Comparison of ENCODE assay signal across 16 mouse cellular contexts in the genomic region with DNA sequence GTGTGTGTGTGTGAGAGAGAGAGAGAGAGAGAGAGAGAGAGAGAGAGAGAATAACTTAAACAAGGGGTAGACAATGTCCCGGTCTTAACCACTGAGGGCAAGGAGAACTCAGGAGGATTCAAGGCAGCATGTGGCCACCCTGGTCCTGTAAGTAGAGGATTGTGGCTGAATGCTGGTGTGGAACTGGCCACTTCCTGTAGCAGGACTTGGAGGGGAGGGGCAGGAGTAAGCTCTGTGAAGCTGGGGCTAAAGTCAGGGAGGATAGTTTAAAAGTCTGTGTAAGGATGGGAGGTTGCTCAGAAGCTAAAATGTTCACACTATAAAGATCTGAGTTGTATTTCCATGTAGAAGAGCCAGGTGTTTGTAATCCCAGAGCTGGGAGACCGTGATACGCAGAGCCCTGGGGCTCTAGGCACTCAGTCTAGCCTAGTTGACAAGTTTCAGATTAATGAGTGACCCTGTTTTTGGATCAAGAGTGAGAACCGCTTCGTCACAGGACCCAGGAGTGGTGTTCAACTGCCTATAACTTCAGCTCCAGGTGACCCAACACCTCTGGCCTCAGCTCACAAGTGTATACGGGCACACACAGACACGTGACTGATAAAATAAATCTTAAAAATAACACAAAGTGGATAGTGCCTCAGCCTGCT. TPM values are rescaled to one million over a fixed set of nuclear protein-coding genes. Genes with fewer than 3 reads are reported as not detected.
DNase-seq lines count a peak whose midpoint lies in the region; ATAC-seq and TF ChIP-seq lines count a peak whose summit lies in the region.
"Had no signal": no experiment of that assay in that cellular context is flagged by ENCODE, and none has a peak within 500 bp of the region (broad histone marks: within the 10 kb centered on the region; RNA-seq: fewer than 3 reads in every experiment).

No protein-coding gene starts in this region.

- no peaks in the 10 kb centered on the region for H3K4me1 ChIP-seq in forebrain, embryonic 11.5 days (replicated peaks; ENCODE audit: control insufficient read depth, insufficient read depth, low read length)
- peaks cover 4% of the 10 kb centered on the region; the same call in 1 of the 2 replicates for H3K4me1 ChIP-seq in forebrain, embryonic 15.5 days
- peaks cover 4% of the 10 kb centered on the region; the same call in 1 of the 2 replicates for H3K4me1 ChIP-seq in kidney, adult 2 months (ENCODE audit: control insufficient read depth, insufficient read depth, low read length)
- no peaks in the 10 kb centered on the region for H3K4me1 ChIP-seq in intestine, embryonic 16.5 days (ENCODE audit: control insufficient read depth, insufficient read depth, low read length)
- H3K4me1 ChIP-seq: embryonic facial prominence, embryonic 12.5 days had no signal

- H3K27me3 ChIP-seq in forebrain, embryonic 11.5 days (ENCODE audit: control insufficient read depth, insufficient read depth, low read length) = no peaks in the 10 kb centered on the region
- H3K27me3 ChIP-seq in forebrain, embryonic 15.5 days = no peaks in the 10 kb centered on the region
- H3K27me3 ChIP-seq in kidney, adult 2 months (replicated peaks; ENCODE audit: control insufficient read depth, insufficient read depth, low read length) = no peaks in the 10 kb centered on the region
- no peaks in the 10 kb centered on the region for H3K27me3 ChIP-seq in intestine, embryonic 16.5 days (replicated peaks; ENCODE audit: control insufficient read depth, insufficient read depth, low read length)
- H3K27me3 ChIP-seq: embryonic facial prominence, embryonic 12.5 days; hindbrain, embryonic 15.5 days; limb, embryonic 15.5 days had no signal

- H3K36me3 ChIP-seq in forebrain, embryonic 11.5 days (ENCODE audit: control insufficient read depth, insufficient read depth, low read length) = no peaks in the 10 kb centered on the region
- H3K36me3 ChIP-seq in forebrain, embryonic 15.5 days = no peaks in the 10 kb centered on the region
- no peaks in the 10 kb centered on the region for H3K36me3 ChIP-seq in kidney, adult 2 months (ENCODE audit: control insufficient read depth, insufficient read depth, low read length)
- H3K36me3 ChIP-seq in intestine, embryonic 16.5 days (ENCODE audit: control insufficient read depth, insufficient read depth, low read length) = no peaks in the 10 kb centered on the region
- H3K36me3 ChIP-seq: embryonic facial prominence, embryonic 12.5 days; hindbrain, embryonic 15.5 days; limb, embryonic 15.5 days had no signal

- intact Hi-C loops in gastrocnemius, postnatal 14 days (cut with DNase I; ENCODE audit: low total_unique reads) = no loop called here

- no peak for TF ChIP-seq CTCF in kidney, adult 2 months (conservative IDR thresholded peaks at IDR 0.05; ENCODE audit: insufficient read depth, insufficient read length, low read depth, low read length)

- 92% methylated on average over 7 of the region's 7 CpGs for WGBS in forebrain, embryonic 11.5 days
- WGBS in forebrain, embryonic 15.5 days = 90% methylated on average over 7 of the region's 7 CpGs
- WGBS in kidney, adult 2 months = 36% methylated on average over 7 of the region's 7 CpGs
- 70% methylated on average over 7 of the region's 7 CpGs for WGBS in intestine, embryonic 16.5 days

- H3K9ac ChIP-seq in forebrain, embryonic 11.5 days (ENCODE audit: low read length) = no peak overlapping the region
- no peak overlapping the region for H3K9ac ChIP-seq in forebrain, embryonic 15.5 days (replicated peaks)
- no peak overlapping the region for H3K9ac ChIP-seq in intestine, embryonic 16.5 days (ENCODE audit: low read depth, low read length)
- H3K9ac ChIP-seq: embryonic facial prominence, embryonic 12.5 days; forebrain, postnatal 0 days; hindbrain, embryonic 15.5 days; limb, embryonic 15.5 days; liver, postnatal 0 days had no signal

- H3K9me3 ChIP-seq in forebrain, embryonic 11.5 days (ENCODE audit: control insufficient read depth, low read length) = no peaks in the 10 kb centered on the region
- H3K9me3 ChIP-seq in forebrain, embryonic 15.5 days = no peaks in the 10 kb centered on the region
- H3K9me3 ChIP-seq in intestine, embryonic 16.5 days (ENCODE audit: control insufficient read depth, low read length) = no peaks in the 10 kb centered on the region
- H3K9me3 ChIP-seq: embryonic facial prominence, embryonic 12.5 days; hindbrain, embryonic 15.5 days; limb, embryonic 15.5 days had no signal

- TF ChIP-seq POLR2A in kidney, adult 2 months (IDR thresholded peaks at IDR 0.05; ENCODE audit: low read depth, low read length) = no peak

- no peak overlapping the region for H3K4me3 ChIP-seq in forebrain, embryonic 11.5 days (ENCODE audit: low read depth, low read length)
- H3K4me3 ChIP-seq in forebrain, embryonic 15.5 days = no peak overlapping the region
- no peak overlapping the region for H3K4me3 ChIP-seq in kidney, adult 2 months (ENCODE audit: insufficient read depth, low read depth, low read length)
- H3K4me3 ChIP-seq in intestine, embryonic 16.5 days (ENCODE audit: low read length) = no peak overlapping the region
- H3K4me3 ChIP-seq: embryonic facial prominence, embryonic 12.5 days; hindbrain, embryonic 15.5 days; limb, embryonic 15.5 days had no signal

- DNase-seq in forebrain, embryonic 11.5 days (ENCODE audit: low spot score) = peak; percentile 38
- DNase-seq in kidney, adult 2 months = peak; percentile 63
- no peak for DNase-seq in kidney, postnatal 14 days
- peak; percentile 21 to 25 for DNase-seq in kidney, postnatal 36 days
- DNase-seq in gastrocnemius, postnatal 14 days = no peak
- DNase-seq in layer of hippocampus, adult 9-10 months (ENCODE audit: low spot score) = no peak
- DNase-seq: adrenal gland, postnatal 36 days; right cerebral cortex, postnatal 14 days; thymus, adult 18-20 months had no signal

- no peak for ATAC-seq in forebrain, embryonic 11.5 days (replicated peaks; ENCODE audit: low FRiP score)
- ATAC-seq in forebrain, embryonic 15.5 days (replicated peaks) = no peak
- peak; percentile 47; the same call in 1 of the 2 replicates for ATAC-seq in intestine, embryonic 16.5 days
- ATAC-seq: forebrain, postnatal 0 days had no signal

- no peak overlapping the region for H3K27ac ChIP-seq in forebrain, embryonic 11.5 days (ENCODE audit: low read depth, low read length)
- no peak overlapping the region for H3K27ac ChIP-seq in forebrain, embryonic 15.5 days (replicated peaks)
- H3K27ac ChIP-seq in kidney, adult 2 months (ENCODE audit: insufficient read depth, low read depth, low read length) = no peak overlapping the region
- no peak overlapping the region for H3K27ac ChIP-seq in intestine, embryonic 16.5 days (ENCODE audit: low read length)
- H3K27ac ChIP-seq: embryonic facial prominence, embryonic 12.5 days; hindbrain, embryonic 15.5 days; limb, embryonic 15.5 days had no signal

- H3K4me2 ChIP-seq in forebrain, embryonic 11.5 days (ENCODE audit: low read depth, low read length, severe bottlenecking) = no peak overlapping the region
- no peak overlapping the region for H3K4me2 ChIP-seq in forebrain, embryonic 15.5 days (replicated peaks)
- no peak overlapping the region for H3K4me2 ChIP-seq in intestine, embryonic 16.5 days (ENCODE audit: low read depth, low read length)
- H3K4me2 ChIP-seq: embryonic facial prominence, embryonic 12.5 days; hindbrain, embryonic 15.5 days; limb, embryonic 15.5 days had no signal

RNA-seq across cellular contexts. Expression of gene Psmd7, which starts 16.7 kb away (rescaled TPM):
- 298 and 300 TPM in 2 replicates for polyA plus RNA-seq in forebrain, embryonic 11.5 days (2014; fragmentation: Nextera tagmentation; extraction: Ambion mirVana)
- polyA plus RNA-seq in forebrain, embryonic 15.5 days (2015; fragmentation: Nextera tagmentation; extraction: Ambion mirVana) = 245 and 250 TPM in 2 replicates
- 44.3 and 56.9 TPM in 2 replicates for polyA plus RNA-seq in kidney, adult 2 months (2012; rRNA removed)
- polyA plus RNA-seq in intestine, embryonic 16.5 days (2015; fragmentation: Nextera tagmentation; extraction: Ambion mirVana) = 195 and 219 TPM in 2 replicates
- total RNA-seq in gastrocnemius, postnatal 14 days (2021) = 100 to 1,000 TPM; 108 to 121 TPM

Comparison
In these comparisons a context has a peak if more than half of its experiments do, and no peak if none do; other contexts are left out.
1. DNase-seq: peak in forebrain, embryonic 11.5 days (single experiment), kidney, adult 2 months (single experiment) and kidney, postnatal 36 days (2 of 2); none in kidney, postnatal 14 days (single experiment), gastrocnemius, postnatal 14 days (single experiment) and layer of hippocampus, adult 9-10 months (single experiment).